Mouse (Mus musculus): ENCODE data around the gene Tmem95. TPM values are rescaled to one million over a fixed set of nuclear protein-coding genes. Genes with fewer than 3 reads are reported as not detected.
A peak's percentile ranks its signal among the peaks of the same experiment; 100 is the strongest.

Gene Tmem95
- polyA plus RNA-seq, 1 experiment from 2014 or later = not detected

GRCm38 (mm10) chr11:69849128-69849527 is 28.7 kb downstream of the Tmem95 start:
- H3K27me3 ChIP-seq (replicated peaks) = no peaks in the 10 kb centered on the region
- ATAC-seq (ENCODE audit: low FRiP score, low read depth) = no peak
- H3K4me2 ChIP-seq (replicated peaks) = no peak overlapping the region
- H3K36me3 ChIP-seq = peaks cover 38% of the 10 kb centered on the region
- H3K27ac ChIP-seq = no peak overlapping the region
- peaks cover 31% of the 10 kb centered on the region for H3K4me1 ChIP-seq
- 93% methylated on average over 9 of the region's 9 CpGs for WGBS
- no peaks in the 10 kb centered on the region for H3K9me3 ChIP-seq
- no peak overlapping the region for H3K9ac ChIP-seq
- H3K4me3 ChIP-seq = no peak overlapping the region

- H3K36me3 ChIP-seq = peaks cover 38% of the 10 kb centered on the region
- peak overlapping the region; percentile 74 for H3K4me2 ChIP-seq (replicated peaks)
- H3K9ac ChIP-seq = no peak overlapping the region; the same call in 1 of the 2 replicates
- no peaks in the 10 kb centered on the region for H3K27me3 ChIP-seq (replicated peaks)
- no peak for ATAC-seq (ENCODE audit: low FRiP score, low read depth)
- peaks cover 26% of the 10 kb centered on the region for H3K4me1 ChIP-seq
- H3K27ac ChIP-seq = no peak overlapping the region
- H3K4me3 ChIP-seq = peak overlapping the region; percentile 65; the same call in 1 of the 2 replicates
- 96% methylated on average over 6 of the region's 6 CpGs for WGBS
- no peaks in the 10 kb centered on the region for H3K9me3 ChIP-seq
Observed at GRCm38 (mm10) chr11:69848021-69848420, 29.8 kb downstream of the Tmem95 start.

GRCm38 (mm10) chr11:69846738-69847688 is 30.8 kb downstream of the Tmem95 start:
- Histone ChIP-seq H3K4me1 (peaks cover 23% of the 10 kb centered on the region), H3K4me2 (replicated peaks) (peak overlapping the region; percentile 74), H3K27ac (peak overlapping the region; percentile 93; the same call in 1 of the 2 replicates), H3K4me3 (peak overlapping the region; percentile 65), H3K9me3 (no peaks in the 10 kb centered on the region), H3K9ac (peak overlapping the region; percentile 84), H3K27me3 (replicated peaks) (no peaks in the 10 kb centered on the region), H3K36me3 (peaks cover 34% of the 10 kb centered on the region)
- ATAC-seq (ENCODE audit: low FRiP score, low read depth) = peak; percentile 46
- WGBS = 11% methylated on average over 37 of the region's 37 CpGs

- Histone ChIP-seq H3K4me3 (peak within 1 kb of the TSS; percentile 65), H3K4me1 (peaks cover 23% of the 10 kb centered on the region), H3K27ac (peak within 1 kb of the TSS; percentile 93), H3K9me3 (no peaks in the 10 kb centered on the region), H3K9ac (peak within 1 kb of the TSS; percentile 84), H3K4me2 (replicated peaks) (peak within 1 kb of the TSS; percentile 74), H3K36me3 (peaks cover 26% of the 10 kb centered on the region), H3K27me3 (replicated peaks) (no peaks in the 10 kb centered on the region)
- ATAC-seq (ENCODE audit: low FRiP score, low read depth) = peak; percentile 91
- WGBS = under 1% methylated on average over 38 of the region's 38 CpGs
Observed at GRCm38 (mm10) chr11:69846198-69846680, 31.6 kb downstream of the Tmem95 start, which contains the start of gene Plscr3. Plscr3 (plus strand) TSS chr11:69846376.

- peak overlapping the region; percentile 90 for H3K4me2 ChIP-seq (replicated peaks)
- no peak for ATAC-seq (ENCODE audit: low FRiP score, low read depth)
Observed at GRCm38 (mm10) chr11:69838714-69839104, 39.1 kb downstream of the Tmem95 start.

GRCm38 (mm10) chr11:69837952-69838713 is 39.7 kb downstream of the Tmem95 start, which contains the start of gene Tmem256:
Tmem256 (plus strand) TSS chr11:69838514.
- H3K4me3 ChIP-seq = peak within 1 kb of the TSS; percentile 84
- peaks cover 45% of the 10 kb centered on the region for H3K4me1 ChIP-seq
- peak within 1 kb of the TSS; percentile 90 for H3K4me2 ChIP-seq (replicated peaks)
- peak; percentile 88 for ATAC-seq (ENCODE audit: low FRiP score, low read depth)
- H3K9ac ChIP-seq = peak within 1 kb of the TSS; percentile 91
- H3K27ac ChIP-seq = peak within 1 kb of the TSS; percentile 87
- peaks cover 8% of the 10 kb centered on the region for H3K36me3 ChIP-seq
- under 1% methylated on average over 34 of the region's 34 CpGs for WGBS
- peaks cover 6% of the 10 kb centered on the region for H3K27me3 ChIP-seq (replicated peaks)
- no peaks in the 10 kb centered on the region for H3K9me3 ChIP-seq

More at GRCm38 (mm10) chr11:69838714-69839104, 39.1 kb downstream of the Tmem95 start:
- Histone ChIP-seq H3K27ac (peak overlapping the region; percentile 74; the same call in 1 of the 2 replicates), H3K27me3 (replicated peaks) (peaks cover under 1% of the 10 kb centered on the region; the same call in 1 of the 2 replicates), H3K9ac (peak overlapping the region; percentile 58), H3K4me1 (peaks cover 41% of the 10 kb centered on the region), H3K9me3 (no peaks in the 10 kb centered on the region), H3K36me3 (peaks cover 2% of the 10 kb centered on the region), H3K4me3 (peak overlapping the region; percentile 84)
- WGBS = 2% methylated on average over 7 of the region's 7 CpGs

GRCm38 (mm10) chr11:69837604-69837951 is 40.2 kb downstream of the Tmem95 start, which contains the start of gene Nlgn2:
Nlgn2 (minus strand) TSS chr11:69837784.
- ATAC-seq (ENCODE audit: low FRiP score, low read depth) = peak; percentile 63; the same call in 1 of the 2 replicates
- under 1% methylated on average over 32 of the region's 32 CpGs for WGBS

GRCm38 (mm10) chr11:69836703-69837576 is 40.9 kb downstream of the Tmem95 start:
- peak overlapping the region; percentile 84 for H3K4me3 ChIP-seq
- H3K27ac ChIP-seq = peak overlapping the region; percentile 87
- H3K36me3 ChIP-seq = peaks cover 18% of the 10 kb centered on the region
- peak overlapping the region; percentile 90 for H3K4me2 ChIP-seq (replicated peaks)
- H3K9me3 ChIP-seq = no peaks in the 10 kb centered on the region
- peaks cover 45% of the 10 kb centered on the region for H3K4me1 ChIP-seq
- peak overlapping the region; percentile 91 for H3K9ac ChIP-seq
- WGBS = under 1% methylated on average over 51 of the region's 52 CpGs
- peaks cover 7% of the 10 kb centered on the region for H3K27me3 ChIP-seq (replicated peaks)
- peak; percentile 7 for ATAC-seq (ENCODE audit: low FRiP score, low read depth)

More at GRCm38 (mm10) chr11:69837604-69837951, 40.2 kb downstream of the Tmem95 start, which contains the start of gene Nlgn2:
- Histone ChIP-seq H3K9me3 (no peaks in the 10 kb centered on the region), H3K27me3 (replicated peaks) (peaks cover 7% of the 10 kb centered on the region), H3K36me3 (peaks cover 13% of the 10 kb centered on the region), H3K27ac (peak within 1 kb of the TSS; percentile 87), H3K4me2 (replicated peaks) (peak within 1 kb of the TSS; percentile 90), H3K4me3 (peak within 1 kb of the TSS; percentile 84), H3K9ac (peak within 1 kb of the TSS; percentile 91), H3K4me1 (peaks cover 45% of the 10 kb centered on the region)

GRCm38 (mm10) chr11:69835966-69836335 is 41.9 kb downstream of the Tmem95 start:
- ATAC-seq (ENCODE audit: low FRiP score, low read depth) = no peak
- Histone ChIP-seq H3K27me3 (replicated peaks) (peaks cover 7% of the 10 kb centered on the region), H3K9me3 (no peaks in the 10 kb centered on the region), H3K9ac (peak overlapping the region; percentile 91), H3K36me3 (peaks cover 28% of the 10 kb centered on the region), H3K4me2 (replicated peaks) (peak overlapping the region; percentile 90), H3K27ac (0 out of 2 replicates have a peak overlapping the region, but pooled peaks have one; percentile 87), H3K4me3 (peak overlapping the region; percentile 84), H3K4me1 (peaks cover 45% of the 10 kb centered on the region)
- WGBS = 0% methylated on average over 4 of the region's 4 CpGs

GRCm38 (mm10) chr11:69835326-69835965 is 42.4 kb downstream of the Tmem95 start:
- H3K4me3 ChIP-seq = peak overlapping the region; percentile 84
- H3K27ac ChIP-seq = no peak overlapping the region
- H3K4me1 ChIP-seq = peaks cover 45% of the 10 kb centered on the region
- H3K27me3 ChIP-seq (replicated peaks) = peaks cover 7% of the 10 kb centered on the region
- peak overlapping the region; percentile 91 for H3K9ac ChIP-seq
- H3K4me2 ChIP-seq (replicated peaks) = peak overlapping the region; percentile 90
- peaks cover 31% of the 10 kb centered on the region for H3K36me3 ChIP-seq
- 2% methylated on average over 9 of the region's 9 CpGs for WGBS
- no peak for ATAC-seq (ENCODE audit: low FRiP score, low read depth)
- no peaks in the 10 kb centered on the region for H3K9me3 ChIP-seq
